In genomic region chr8:105083449-105084050, GRCm38 (mm10) we compare ENCODE assay signal across 22 mouse cellular contexts. TPM values are rescaled to one million over a fixed set of nuclear protein-coding genes. Genes with fewer than 3 reads are reported as not detected.
DNase-seq lines count a peak whose midpoint lies in the region; ATAC-seq and TF ChIP-seq lines count a peak whose summit lies in the region.
"Had no signal": no experiment of that assay in that cellular context is flagged by ENCODE, and none has a peak within 500 bp of the region (broad histone marks: within the 10 kb centered on the region; RNA-seq: fewer than 3 reads in every experiment).

Gene Ces3b, plus strand, starts transcription at chr8:105083753.

- no peak within 1 kb of the TSS for H3K4me2 ChIP-seq in intestine, postnatal 0 days (replicated peaks; ENCODE audit: low read depth)
- H3K4me2 ChIP-seq in intestine, embryonic 16.5 days (ENCODE audit: low read depth, low read length): no peak within 1 kb of the TSS
- peak within 1 kb of the TSS; percentile 37 for H3K4me2 ChIP-seq in heart, embryonic 12.5 days
- H3K4me2 ChIP-seq in heart, embryonic 15.5 days: peak within 1 kb of the TSS; percentile 47
- H3K4me2 ChIP-seq: embryonic facial prominence, embryonic 13.5 days; forebrain, embryonic 13.5 days; hindbrain, embryonic 15.5 days; kidney, embryonic 15.5 days had no signal

- no peaks in the 10 kb centered on the region for H3K4me1 ChIP-seq in intestine, postnatal 0 days (replicated peaks; ENCODE audit: control insufficient read depth, insufficient read depth, low read length)
- H3K4me1 ChIP-seq in intestine, embryonic 16.5 days (ENCODE audit: control insufficient read depth, insufficient read depth, low read length): no peaks in the 10 kb centered on the region
- 0 out of 2 replicates have a peak, but pooled peaks cover 5% of the 10 kb centered on the region for H3K4me1 ChIP-seq in heart, embryonic 12.5 days (replicated peaks)
- peaks cover 6% of the 10 kb centered on the region for H3K4me1 ChIP-seq in heart, embryonic 15.5 days (replicated peaks)
- no peaks in the 10 kb centered on the region for H3K4me1 ChIP-seq in midbrain, embryonic 10.5 days
- H3K4me1 ChIP-seq: embryonic facial prominence, embryonic 13.5 days; forebrain, embryonic 13.5 days; hindbrain, embryonic 15.5 days; kidney, embryonic 15.5 days had no signal

- TF ChIP-seq CTCF in intestine, postnatal 0 days (IDR thresholded peaks at IDR 0.05; ENCODE audit: low read depth): no peak

- H3K9me3 ChIP-seq in intestine, postnatal 0 days (ENCODE audit: control insufficient read depth): no peaks in the 10 kb centered on the region
- no peaks in the 10 kb centered on the region for H3K9me3 ChIP-seq in intestine, embryonic 16.5 days (ENCODE audit: control insufficient read depth, low read length)
- H3K9me3 ChIP-seq in heart, embryonic 12.5 days (replicated peaks): no peaks in the 10 kb centered on the region
- no peaks in the 10 kb centered on the region for H3K9me3 ChIP-seq in heart, embryonic 15.5 days (replicated peaks)
- H3K9me3 ChIP-seq in midbrain, embryonic 10.5 days (replicated peaks): no peaks in the 10 kb centered on the region
- H3K9me3 ChIP-seq: embryonic facial prominence, embryonic 13.5 days; forebrain, embryonic 13.5 days; hindbrain, embryonic 15.5 days; kidney, embryonic 15.5 days had no signal

- H3K36me3 ChIP-seq in intestine, postnatal 0 days (ENCODE audit: control insufficient read depth, insufficient read depth): no peaks in the 10 kb centered on the region
- H3K36me3 ChIP-seq in intestine, embryonic 16.5 days (ENCODE audit: control insufficient read depth, insufficient read depth, low read length): no peaks in the 10 kb centered on the region
- no peaks in the 10 kb centered on the region for H3K36me3 ChIP-seq in heart, embryonic 12.5 days
- H3K36me3 ChIP-seq in heart, embryonic 15.5 days: no peaks in the 10 kb centered on the region
- H3K36me3 ChIP-seq in midbrain, embryonic 10.5 days: no peaks in the 10 kb centered on the region
- H3K36me3 ChIP-seq: embryonic facial prominence, embryonic 13.5 days; hindbrain, embryonic 15.5 days; kidney, embryonic 15.5 days had no signal

- peak; percentile 18 for DNase-seq in heart, postnatal 4 days
- DNase-seq in midbrain, embryonic 10.5 days (ENCODE audit: low spot score): no peak
- no peak for DNase-seq in layer of hippocampus, adult 18-20 months (ENCODE audit: low spot score in 2 of 2)
- DNase-seq: adrenal gland, adult 2 months; adrenal gland, postnatal 25 days; cerebellum, adult 18-20 months; cerebellum, adult 9-11 months; cerebellum, postnatal 36 days; forebrain, postnatal 0 days; gastrocnemius, postnatal 36 days; kidney, adult 11 months had no signal

- no peak within 1 kb of the TSS for H3K27ac ChIP-seq in intestine, postnatal 0 days (ENCODE audit: low read depth, low read length)
- no peak within 1 kb of the TSS for H3K27ac ChIP-seq in intestine, embryonic 16.5 days (ENCODE audit: low read length)
- H3K27ac ChIP-seq in heart, embryonic 12.5 days (ENCODE audit: poor library complexity, severe bottlenecking): no peak within 1 kb of the TSS
- H3K27ac ChIP-seq in heart, embryonic 15.5 days: peak within 1 kb of the TSS; percentile 72
- no peak within 1 kb of the TSS for H3K27ac ChIP-seq in midbrain, embryonic 10.5 days (replicated peaks)
- H3K27ac ChIP-seq: embryonic facial prominence, embryonic 13.5 days; forebrain, embryonic 13.5 days; heart, adult 2 months; hindbrain, embryonic 15.5 days; kidney, embryonic 15.5 days had no signal

- WGBS in intestine, postnatal 0 days: 37% methylated on average over 7 of the region's 7 CpGs
- 49% methylated on average over 7 of the region's 7 CpGs for WGBS in intestine, embryonic 16.5 days
- WGBS in heart, embryonic 12.5 days: 38% methylated on average over 7 of the region's 7 CpGs
- 30% methylated on average over 7 of the region's 7 CpGs for WGBS in heart, embryonic 15.5 days
- 79% methylated on average over 7 of the region's 7 CpGs for WGBS in midbrain, embryonic 10.5 days

- no peaks in the 10 kb centered on the region for H3K27me3 ChIP-seq in intestine, postnatal 0 days (replicated peaks; ENCODE audit: control insufficient read depth, insufficient read depth, low read length)
- no peaks in the 10 kb centered on the region for H3K27me3 ChIP-seq in intestine, embryonic 16.5 days (replicated peaks; ENCODE audit: control insufficient read depth, insufficient read depth, low read length)
- H3K27me3 ChIP-seq in heart, embryonic 12.5 days (replicated peaks): 0 out of 2 replicates have a peak, but pooled peaks cover under 1% of the 10 kb centered on the region
- no peaks in the 10 kb centered on the region for H3K27me3 ChIP-seq in heart, embryonic 15.5 days
- no peaks in the 10 kb centered on the region for H3K27me3 ChIP-seq in midbrain, embryonic 10.5 days (ENCODE audit: low read depth, poor library complexity, severe bottlenecking)
- H3K27me3 ChIP-seq: embryonic facial prominence, embryonic 13.5 days; forebrain, embryonic 13.5 days; hindbrain, embryonic 15.5 days; kidney, embryonic 15.5 days had no signal

- H3K9ac ChIP-seq in intestine, postnatal 0 days (ENCODE audit: low read depth, low read length): no peak within 1 kb of the TSS
- no peak within 1 kb of the TSS for H3K9ac ChIP-seq in intestine, embryonic 16.5 days (ENCODE audit: low read depth, low read length)
- H3K9ac ChIP-seq in heart, embryonic 12.5 days: no peak within 1 kb of the TSS
- H3K9ac ChIP-seq in heart, embryonic 15.5 days: no peak within 1 kb of the TSS
- H3K9ac ChIP-seq: embryonic facial prominence, embryonic 13.5 days; forebrain, embryonic 13.5 days; forebrain, postnatal 0 days; hindbrain, embryonic 15.5 days; kidney, embryonic 15.5 days had no signal

- ATAC-seq in intestine, postnatal 0 days: 0 out of 2 replicates have a peak, but pooled peaks have one; percentile 13
- ATAC-seq in intestine, embryonic 16.5 days: no peak
- ATAC-seq in heart, embryonic 12.5 days (ENCODE audit: insufficient number of reproducible peaks, low FRiP score): 0 out of 2 replicates have a peak, but pooled peaks have one; percentile 42
- ATAC-seq in heart, embryonic 15.5 days (replicated peaks; ENCODE audit: insufficient number of reproducible peaks, insufficient read depth, low FRiP score, low read depth): peak; percentile 69; the same call in 1 of the 2 replicates
- ATAC-seq: forebrain, embryonic 13.5 days; forebrain, postnatal 0 days had no signal

- H3K4me3 ChIP-seq in intestine, postnatal 0 days (ENCODE audit: low read depth, low read length): no peak within 1 kb of the TSS
- H3K4me3 ChIP-seq in intestine, embryonic 16.5 days (ENCODE audit: low read length): no peak within 1 kb of the TSS
- no peak within 1 kb of the TSS for H3K4me3 ChIP-seq in heart, embryonic 12.5 days
- H3K4me3 ChIP-seq in heart, embryonic 15.5 days: no peak within 1 kb of the TSS
- no peak within 1 kb of the TSS for H3K4me3 ChIP-seq in midbrain, embryonic 10.5 days
- H3K4me3 ChIP-seq: embryonic facial prominence, embryonic 13.5 days; forebrain, embryonic 13.5 days; heart, adult 2 months; hindbrain, embryonic 15.5 days; kidney, embryonic 15.5 days had no signal

RNA-seq across cellular contexts. Expression of gene Ces3b, which starts in this region (rescaled TPM):
- polyA plus RNA-seq in intestine, postnatal 0 days (2015; fragmentation: Nextera tagmentation; extraction: Ambion mirVana): not detected in 2 replicates
- not detected in 2 replicates for polyA plus RNA-seq in intestine, embryonic 16.5 days (2015; fragmentation: Nextera tagmentation; extraction: Ambion mirVana)
- polyA plus RNA-seq in heart, embryonic 12.5 days (2016; fragmentation: Nextera tagmentation; extraction: Ambion mirVana): not detected in 2 replicates
- polyA plus RNA-seq in heart, embryonic 15.5 days (2015; fragmentation: Nextera tagmentation; extraction: Ambion mirVana): 0.22 and 0.23 TPM in 2 replicates
- total RNA-seq in heart, postnatal 4 days (2021): not detected
- polyA plus RNA-seq in midbrain, embryonic 10.5 days (2016; fragmentation: Nextera tagmentation; extraction: Ambion mirVana): not detected in 2 replicates
- not detected for total RNA-seq in layer of hippocampus, adult 18-20 months (2021)
- total RNA-seq: adrenal gland, postnatal 25 days; ES-E14; forebrain, postnatal 0 days; gastrocnemius, postnatal 36 days; heart, adult 2 months had no signal
- polyA plus RNA-seq: adrenal gland, adult 2 months; embryonic facial prominence, embryonic 13.5 days; forebrain, embryonic 13.5 days; forebrain, postnatal 0 days; heart, adult 2 months; hindbrain, embryonic 11.5 days; hindbrain, embryonic 15.5 days; kidney, embryonic 15.5 days had no signal

Comparison
In these comparisons a context has a peak if more than half of its experiments do, and no peak if none do; other contexts are left out.
1. Peak in ATAC-seq in intestine, postnatal 0 days; RNA of the gene not detected or under 1 TPM.
2. Peak in ATAC-seq and H3K4me2 ChIP-seq in heart, embryonic 12.5 days; RNA of the gene not detected or under 1 TPM.
3. Peak in ATAC-seq, H3K27ac ChIP-seq and H3K4me2 ChIP-seq in heart, embryonic 15.5 days; RNA of the gene not detected or under 1 TPM.
4. Peak in DNase-seq in heart, postnatal 4 days; RNA of the gene not detected or under 1 TPM.